Mouse (Mus musculus) intestine, embryonic 14.5 days (tissue): Measurements from ENCODE around the gene Elfn2. TPM values are rescaled to one million over a fixed set of nuclear protein-coding genes. Genes with fewer than 3 reads are reported as not detected.

Source experiments
- ATAC-seq: fragments of 200-750 bp; cut with Nextera tagmentation; replicated peaks from 2 replicates; pipeline ENCODE4 v1.8.0; 2017; ENCODE audit warnings: low read depth, moderate number of reproducible peaks, moderate TSS enrichment, moderate library complexity; ENCODE audit not compliant: low FRiP score, low TSS enrichment
- DNase-seq: peaks from one replicate; pipeline ENCODE4 v3.0.0-alpha.2; 2018; ENCODE audit warnings: low spot score
- H3K27ac ChIP-seq: fragments of 300-500 bp; sonication (generic); 2 replicates; pipeline ENCODE4 v1.5.1; 2014; ENCODE audit warnings: low read depth, mild to moderate bottlenecking, control low read depth
- H3K27me3 ChIP-seq: fragments of 300-500 bp; sonication (generic); replicated peaks from 2 replicates; pipeline ENCODE4 v1.6.1; 2014; ENCODE audit warnings: low read length, control low read depth; ENCODE audit not compliant: control insufficient read depth, insufficient read depth
- H3K36me3 ChIP-seq: fragments of 300-500 bp; sonication (generic); 2 replicates; pipeline ENCODE4 v1.6.1; 2014; ENCODE audit warnings: low read length, control low read depth; ENCODE audit not compliant: control insufficient read depth, insufficient read depth
- H3K4me1 ChIP-seq: fragments of 300-500 bp; sonication (generic); replicated peaks from 2 replicates; pipeline ENCODE4 v1.6.1; 2014; ENCODE audit warnings: low read length, control low read depth, mixed read lengths; ENCODE audit not compliant: control insufficient read depth, insufficient read depth
- H3K4me2 ChIP-seq: fragments of 300-500 bp; sonication (generic); 2 replicates; pipeline ENCODE4 v1.6.1; 2014; ENCODE audit warnings: low read length
- H3K4me3 ChIP-seq: fragments of 300-500 bp; sonication (generic); 2 replicates; pipeline ENCODE4 v1.5.1; 2014; ENCODE audit warnings: low read depth, low read length, control low read depth, mixed read lengths
- H3K9ac ChIP-seq: fragments of 300-500 bp; sonication (generic); 2 replicates; pipeline ENCODE4 v1.6.1; 2014; ENCODE audit warnings: mild to moderate bottlenecking, low read length
- H3K9me3 ChIP-seq: fragments of 300-500 bp; sonication (generic); 2 replicates; pipeline ENCODE4 v1.6.1; 2016; ENCODE audit warnings: low read length, control low read depth; ENCODE audit not compliant: control insufficient read depth
- WGBS: fragments of 180-500 bp; shearing (Covaris S2); extraction: QIAGEN DNeasy Blood & Tissue Kit; methylation state at CpG from one replicate; pipeline ENCODE4 v1.1.7; 2014; 5-methylcytosine and 5-hydroxymethylcytosine counted together
- polyA plus RNA-seq: library from polyadenylated mRNA; unstranded; fragments of >200 nt; fragmentation: Nextera tagmentation; extraction: Ambion mirVana; gene quantifications from 2 replicates; pipeline ENCODE4 v1.2.1, GENCODE M21; 2014

Elfn2 gene
- polyA plus RNA-seq, 1 experiment from 2014 or later, result 0.03 TPM

DNA sequence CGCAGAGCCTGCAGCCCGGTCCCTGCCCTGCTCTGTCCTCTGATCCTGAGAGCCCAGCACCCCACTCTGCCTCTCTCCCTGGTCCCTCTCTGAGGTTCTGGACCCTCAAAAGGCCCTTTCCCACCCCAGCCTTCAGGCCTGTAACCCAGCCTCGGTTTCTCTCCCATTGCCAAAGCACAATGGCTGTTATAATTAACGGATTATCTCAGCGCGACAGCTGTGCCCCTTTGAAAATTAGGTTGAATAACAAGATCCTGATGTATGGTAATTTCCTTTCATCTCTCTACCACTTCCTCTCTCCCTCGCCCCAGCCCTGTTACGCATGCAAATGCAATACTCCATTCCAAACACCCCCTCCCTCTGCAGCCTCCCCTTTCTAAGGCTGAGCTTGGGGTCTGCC lies 35.1 kb downstream of the Elfn2 start:
- no peak overlapping the region for H3K4me3 ChIP-seq
- H3K9me3 ChIP-seq, result no peaks in the 10 kb centered on the region
- H3K9ac ChIP-seq, result no peak overlapping the region
- H3K4me2 ChIP-seq, result no peak overlapping the region
- ATAC-seq, result no peak
- no peak for DNase-seq
- H3K4me1 ChIP-seq, result no peaks in the 10 kb centered on the region
- H3K36me3 ChIP-seq, result no peaks in the 10 kb centered on the region
- no peak overlapping the region for H3K27ac ChIP-seq
- WGBS, result 35% methylated on average over 8 of the region's 8 CpGs
- 0 out of 2 replicates have a peak, but pooled peaks cover 2% of the 10 kb centered on the region for H3K27me3 ChIP-seq

GRCm38 (mm10) chr15:78681781-78682180 lies 36.8 kb downstream of the Elfn2 start:
- ATAC-seq, result no peak
- Histone ChIP-seq H3K9ac (no peak overlapping the region), H3K4me1 (no peaks in the 10 kb centered on the region), H3K27ac (no peak overlapping the region), H3K9me3 (no peaks in the 10 kb centered on the region), H3K27me3 (0 out of 2 replicates have a peak, but pooled peaks cover 2% of the 10 kb centered on the region), H3K36me3 (no peaks in the 10 kb centered on the region), H3K4me2 (no peak overlapping the region), H3K4me3 (no peak overlapping the region)
- 79% methylated on average over 8 of the region's 8 CpGs for WGBS
- no peak for DNase-seq

GRCm38 (mm10) chr15:78681301-78681700 lies 37.3 kb downstream of the Elfn2 start:
- Histone ChIP-seq H3K4me3 (no peak overlapping the region), H3K4me2 (no peak overlapping the region), H3K9ac (no peak overlapping the region), H3K27ac (no peak overlapping the region), H3K27me3 (0 out of 2 replicates have a peak, but pooled peaks cover 2% of the 10 kb centered on the region), H3K4me1 (no peaks in the 10 kb centered on the region), H3K36me3 (no peaks in the 10 kb centered on the region), H3K9me3 (no peaks in the 10 kb centered on the region)
- WGBS, result 82% methylated on average over 8 of the region's 8 CpGs
- no peak for DNase-seq
- ATAC-seq, result no peak

DNA sequence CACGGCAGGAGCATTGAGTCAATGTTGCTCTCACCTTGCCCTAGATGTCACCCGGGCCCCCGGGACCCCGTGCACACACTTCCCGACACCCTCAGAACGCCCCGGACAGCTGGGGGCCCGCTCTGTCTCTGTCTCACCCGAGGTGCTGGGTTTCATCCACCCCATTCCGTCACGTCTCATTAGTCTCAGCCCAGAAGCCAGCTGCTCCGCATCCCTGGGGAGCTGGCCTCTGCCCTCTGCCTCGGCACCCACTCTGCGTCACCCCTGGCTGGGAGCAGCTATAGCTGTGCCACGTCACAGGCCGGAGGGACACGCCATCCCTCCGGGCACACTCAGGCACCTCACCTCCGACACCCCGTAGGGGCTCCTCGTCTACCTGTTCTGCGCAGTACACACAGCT lies 38.3 kb downstream of the Elfn2 start:
- no peak overlapping the region for H3K4me2 ChIP-seq
- no peaks in the 10 kb centered on the region for H3K36me3 ChIP-seq
- H3K27me3 ChIP-seq, result 0 out of 2 replicates have a peak, but pooled peaks cover 2% of the 10 kb centered on the region
- no peak overlapping the region for H3K27ac ChIP-seq
- DNase-seq (no peak), ATAC-seq (no peak)
- no peaks in the 10 kb centered on the region for H3K9me3 ChIP-seq
- H3K4me3 ChIP-seq, result no peak overlapping the region
- H3K9ac ChIP-seq, result no peak overlapping the region
- WGBS, result 71% methylated on average over 22 of the region's 22 CpGs
- no peaks in the 10 kb centered on the region for H3K4me1 ChIP-seq

- WGBS, result 71% methylated on average over 5 of the region's 5 CpGs
- peaks cover 21% of the 10 kb centered on the region for H3K27me3 ChIP-seq
- DNase-seq, result no peak
- no peaks in the 10 kb centered on the region for H3K4me1 ChIP-seq
- no peak for ATAC-seq
- H3K4me3 ChIP-seq, result no peak overlapping the region
- H3K36me3 ChIP-seq, result no peaks in the 10 kb centered on the region
- H3K27ac ChIP-seq, result no peak overlapping the region
- no peaks in the 10 kb centered on the region for H3K9me3 ChIP-seq
- no peak overlapping the region for H3K9ac ChIP-seq
- no peak overlapping the region for H3K4me2 ChIP-seq
Measured at GRCm38 (mm10) chr15:78677708-78678107, 40.9 kb downstream of the Elfn2 start.

DNA sequence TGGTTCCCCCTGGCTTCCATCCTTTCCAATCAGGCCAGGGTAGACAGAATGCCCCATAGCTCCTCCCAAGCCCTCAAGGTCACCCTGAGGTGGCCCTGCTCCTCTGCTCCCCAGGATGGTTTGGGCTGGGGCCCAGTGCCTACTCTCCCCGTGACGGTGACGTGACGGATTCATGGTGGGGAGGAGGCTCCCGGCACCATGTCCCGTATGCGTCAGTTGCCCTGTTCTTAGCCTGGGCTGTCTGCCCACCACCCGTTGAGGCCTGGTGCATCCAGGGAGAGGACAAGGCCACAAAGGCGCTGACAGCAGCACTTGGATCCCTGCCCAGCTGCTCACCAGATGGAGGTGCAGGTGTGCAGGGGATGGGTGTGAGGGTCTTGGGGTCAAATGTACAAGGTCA lies 41.6 kb downstream of the Elfn2 start:
- H3K4me1 ChIP-seq, result no peaks in the 10 kb centered on the region
- H3K9me3 ChIP-seq, result no peaks in the 10 kb centered on the region
- H3K4me2 ChIP-seq, result no peak overlapping the region
- H3K36me3 ChIP-seq, result no peaks in the 10 kb centered on the region
- no peak for DNase-seq
- H3K4me3 ChIP-seq, result no peak overlapping the region
- 73% methylated on average over 9 of the region's 9 CpGs for WGBS
- no peak for ATAC-seq
- H3K9ac ChIP-seq, result no peak overlapping the region
- H3K27ac ChIP-seq, result no peak overlapping the region
- peaks cover 28% of the 10 kb centered on the region for H3K27me3 ChIP-seq

DNA sequence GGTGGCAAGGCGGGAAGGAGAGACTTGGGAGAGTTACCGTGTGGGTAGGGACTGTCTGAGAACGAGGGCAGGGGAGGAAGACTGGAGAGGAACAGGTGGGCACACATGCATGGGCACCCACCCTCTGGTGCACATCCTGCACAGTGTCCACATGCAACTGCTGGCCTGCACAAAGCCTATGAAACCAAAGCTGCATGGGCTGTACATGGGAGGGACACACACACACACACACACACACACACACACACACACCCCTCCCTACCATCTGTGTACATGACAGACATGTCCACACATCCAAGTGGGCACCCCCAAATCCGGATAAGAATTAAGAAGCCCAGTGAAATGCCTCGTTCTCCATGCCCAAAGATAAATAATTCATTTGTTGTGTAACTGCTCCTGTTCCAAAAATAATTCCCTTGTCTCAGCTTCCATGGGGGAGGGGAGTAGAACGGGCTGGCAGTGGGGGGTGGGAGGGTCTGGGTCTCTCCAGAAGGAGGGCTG lies 43.6 kb downstream of the Elfn2 start:
- H3K4me1 ChIP-seq, result no peaks in the 10 kb centered on the region
- H3K4me2 ChIP-seq, result no peak overlapping the region
- 65% methylated on average over 6 of the region's 6 CpGs for WGBS
- H3K9me3 ChIP-seq, result no peaks in the 10 kb centered on the region
- no peak for DNase-seq
- no peaks in the 10 kb centered on the region for H3K36me3 ChIP-seq
- ATAC-seq, result no peak
- H3K27ac ChIP-seq, result no peak overlapping the region
- H3K27me3 ChIP-seq, result peaks cover 41% of the 10 kb centered on the region
- H3K9ac ChIP-seq, result no peak overlapping the region
- H3K4me3 ChIP-seq, result no peak overlapping the region

GRCm38 (mm10) chr15:78673436-78673835 lies 45.1 kb downstream of the Elfn2 start:
- no peaks in the 10 kb centered on the region for H3K36me3 ChIP-seq
- H3K27me3 ChIP-seq, result peaks cover 41% of the 10 kb centered on the region
- DNase-seq (no peak), ATAC-seq (no peak)
- H3K9ac ChIP-seq, result no peak overlapping the region
- H3K4me1 ChIP-seq, result no peaks in the 10 kb centered on the region
- 76% methylated on average over 19 of the region's 19 CpGs for WGBS
- no peaks in the 10 kb centered on the region for H3K9me3 ChIP-seq
- H3K4me2 ChIP-seq, result no peak overlapping the region
- H3K4me3 ChIP-seq, result no peak overlapping the region
- no peak overlapping the region for H3K27ac ChIP-seq

DNA sequence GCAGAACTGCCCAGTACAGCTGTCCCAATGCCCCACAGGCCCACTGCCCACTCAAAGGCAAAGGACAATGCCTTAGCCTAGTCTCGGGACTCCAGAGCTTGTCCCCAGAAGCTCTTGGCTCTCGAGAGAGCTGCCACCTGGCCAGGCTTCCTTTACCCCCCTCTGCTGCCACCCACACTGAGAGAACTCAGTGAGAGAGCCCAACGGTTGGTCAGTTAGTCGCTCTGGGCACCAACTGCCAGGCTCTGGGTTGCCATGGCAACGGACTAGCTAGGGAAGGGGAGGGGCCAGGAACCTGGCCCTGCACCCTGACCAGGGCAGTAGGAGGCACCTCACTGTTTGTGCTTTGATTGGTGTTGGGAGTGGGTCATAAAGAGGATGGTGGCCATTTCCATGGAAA lies 48.2 kb downstream of the Elfn2 start:
- H3K36me3 ChIP-seq, result no peaks in the 10 kb centered on the region
- no peak overlapping the region for H3K27ac ChIP-seq
- 50% methylated on average over 5 of the region's 5 CpGs for WGBS
- peaks cover 41% of the 10 kb centered on the region for H3K27me3 ChIP-seq
- H3K4me3 ChIP-seq, result no peak overlapping the region
- H3K4me1 ChIP-seq, result no peaks in the 10 kb centered on the region
- H3K9me3 ChIP-seq, result no peaks in the 10 kb centered on the region
- no peak for DNase-seq
- ATAC-seq, result no peak
- no peak overlapping the region for H3K4me2 ChIP-seq
- H3K9ac ChIP-seq, result no peak overlapping the region
